Comparison of ENCODE assay signal across 8 mouse cellular contexts in the genomic region with DNA sequence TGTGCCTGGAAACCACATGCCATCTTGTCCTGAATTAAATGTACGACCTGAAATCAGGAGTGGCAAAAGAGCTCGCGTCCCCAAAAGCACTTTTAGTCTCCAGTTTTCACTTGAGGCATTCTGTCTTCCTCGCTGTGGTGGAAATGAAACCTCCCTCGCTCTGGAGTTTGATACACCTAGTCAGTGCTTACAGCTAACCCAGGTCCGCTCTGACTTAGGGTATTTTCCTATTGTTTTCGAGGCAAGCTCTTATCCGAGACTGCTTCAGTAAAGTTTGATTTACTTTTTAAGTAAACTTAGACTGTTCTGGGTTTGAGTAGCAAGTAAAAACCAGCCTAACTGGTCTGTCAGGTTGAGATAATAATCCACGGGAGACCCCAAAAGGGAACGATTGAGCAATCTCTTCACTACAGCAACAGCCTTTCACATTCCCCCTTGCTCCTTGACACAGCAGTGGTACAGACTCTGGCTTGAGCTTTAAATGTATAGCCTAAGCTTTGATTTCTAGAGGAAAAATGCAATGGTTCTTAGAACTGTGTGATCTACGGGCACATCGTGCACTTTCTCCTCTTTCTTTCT. TPM values are rescaled to one million over a fixed set of nuclear protein-coding genes. Genes with fewer than 3 reads are reported as not detected.
DNase-seq lines count a peak whose midpoint lies in the region; ATAC-seq and TF ChIP-seq lines count a peak whose summit lies in the region.

No protein-coding gene starts in this region.

- H3K36me3 ChIP-seq in embryonic facial prominence, embryonic 13.5 days = no peaks in the 10 kb centered on the region
- H3K36me3 ChIP-seq in intestine, postnatal 0 days (ENCODE audit: control insufficient read depth, insufficient read depth) = no peaks in the 10 kb centered on the region

- TF ChIP-seq CTCF in intestine, postnatal 0 days (IDR thresholded peaks at IDR 0.05; ENCODE audit: low read depth) = no peak

- H3K4me1 ChIP-seq in embryonic facial prominence, embryonic 13.5 days = peaks cover 10% of the 10 kb centered on the region
- no peaks in the 10 kb centered on the region for H3K4me1 ChIP-seq in intestine, postnatal 0 days (replicated peaks; ENCODE audit: control insufficient read depth, insufficient read depth, low read length)

- no peaks in the 10 kb centered on the region for H3K9me3 ChIP-seq in embryonic facial prominence, embryonic 13.5 days
- no peaks in the 10 kb centered on the region for H3K9me3 ChIP-seq in intestine, postnatal 0 days (ENCODE audit: control insufficient read depth)

- peak; percentile 34 for DNase-seq in embryo, embryonic 10 days (ENCODE audit: low spot score)
- no peak for DNase-seq in embryo, embryonic 11 days
- DNase-seq in A20 (ENCODE audit: low read depth, low spot score) = peak; percentile 77
- DNase-seq in urinary bladder, postnatal 25 days (ENCODE audit: low spot score) = peak; percentile 23
- no peak for DNase-seq in gastrocnemius, adult 8-10 months (ENCODE audit: low spot score in 2 of 2)

- ATAC-seq in embryonic facial prominence, embryonic 13.5 days (ENCODE audit: insufficient number of reproducible peaks, insufficient read depth, low FRiP score, low TSS enrichment, low read depth) = no peak
- ATAC-seq in intestine, postnatal 0 days = no peak
- ATAC-seq in megakaryocyte progenitor cell, adult 5-6 weeks (replicated peaks; ENCODE audit: poor library complexity) = peak; percentile 42; the same call in 1 of the 2 replicates

- peak overlapping the region; percentile 99 for H3K27ac ChIP-seq in embryonic facial prominence, embryonic 13.5 days
- peak overlapping the region; percentile 98 for H3K27ac ChIP-seq in intestine, postnatal 0 days (ENCODE audit: low read depth, low read length)

- peak overlapping the region; percentile 80 for H3K4me3 ChIP-seq in embryonic facial prominence, embryonic 13.5 days
- peak overlapping the region; percentile 86 for H3K4me3 ChIP-seq in intestine, postnatal 0 days (ENCODE audit: low read depth, low read length)

- WGBS in embryonic facial prominence, embryonic 13.5 days = 11% methylated on average over 12 of the region's 12 CpGs
- 8% methylated on average over 12 of the region's 12 CpGs for WGBS in intestine, postnatal 0 days

- H3K9ac ChIP-seq in embryonic facial prominence, embryonic 13.5 days = peak overlapping the region; percentile 96
- H3K9ac ChIP-seq in intestine, postnatal 0 days (ENCODE audit: low read depth, low read length) = peak overlapping the region; percentile 91

- peak overlapping the region; percentile 71 for H3K4me2 ChIP-seq in embryonic facial prominence, embryonic 13.5 days
- peak overlapping the region; percentile 77 for H3K4me2 ChIP-seq in intestine, postnatal 0 days (replicated peaks; ENCODE audit: low read depth)

- no peaks in the 10 kb centered on the region for H3K27me3 ChIP-seq in embryonic facial prominence, embryonic 13.5 days
- no peaks in the 10 kb centered on the region for H3K27me3 ChIP-seq in intestine, postnatal 0 days (replicated peaks; ENCODE audit: control insufficient read depth, insufficient read depth, low read length)

RNA-seq across cellular contexts. Expression of gene Vps36, which starts 0.9 kb away (rescaled TPM):
- 37.4 and 37.9 TPM in 2 replicates for polyA plus RNA-seq in embryonic facial prominence, embryonic 13.5 days (2015; fragmentation: Nextera tagmentation; extraction: Ambion mirVana)
- polyA plus RNA-seq in intestine, postnatal 0 days (2015; fragmentation: Nextera tagmentation; extraction: Ambion mirVana) = 21.7 and 24.0 TPM in 2 replicates
- 37.9 and 44.6 TPM in 2 replicates for total RNA-seq in megakaryocyte progenitor cell, adult 5-6 weeks (2015)
- total RNA-seq in megakaryocyte progenitor cell, adult 5-6 weeks (2017) = 43.3 and 45.3 TPM in 2 replicates
- 10 to 100 TPM; 28.2 to 32.1 (median 29.8) TPM for total RNA-seq in gastrocnemius, adult 8-10 months (2022)

RNA-seq across cellular contexts. Expression of gene Ckap2, which starts 7.9 kb away (rescaled TPM):
- 50.0 and 53.2 TPM in 2 replicates for polyA plus RNA-seq in embryonic facial prominence, embryonic 13.5 days (2015; fragmentation: Nextera tagmentation; extraction: Ambion mirVana)
- 12.0 and 12.9 TPM in 2 replicates for polyA plus RNA-seq in intestine, postnatal 0 days (2015; fragmentation: Nextera tagmentation; extraction: Ambion mirVana)
- total RNA-seq in megakaryocyte progenitor cell, adult 5-6 weeks (2015) = 44.7 and 46.0 TPM in 2 replicates
- total RNA-seq in megakaryocyte progenitor cell, adult 5-6 weeks (2017) = 33.6 and 36.4 TPM in 2 replicates
- under 1 TPM in 1 of 4 experiments, not detected in 3; 0.29 TPM for total RNA-seq in gastrocnemius, adult 8-10 months (2022)

RNA-seq across cellular contexts. Expression of gene Nek3, which starts 27.3 kb away (rescaled TPM):
- 4.1 and 5.6 TPM in 2 replicates for polyA plus RNA-seq in embryonic facial prominence, embryonic 13.5 days (2015; fragmentation: Nextera tagmentation; extraction: Ambion mirVana)
- polyA plus RNA-seq in intestine, postnatal 0 days (2015; fragmentation: Nextera tagmentation; extraction: Ambion mirVana) = 5.2 and 5.5 TPM in 2 replicates
- 2.3 and 3.7 TPM in 2 replicates for total RNA-seq in megakaryocyte progenitor cell, adult 5-6 weeks (2015)
- 2.8 and 5.0 TPM in 2 replicates for total RNA-seq in megakaryocyte progenitor cell, adult 5-6 weeks (2017)
- 1 to 10 TPM; 2.1 to 3.1 (median 2.6) TPM for total RNA-seq in gastrocnemius, adult 8-10 months (2022)

RNA-seq across cellular contexts. Expression of gene Thsd1, which starts 33.6 kb away (rescaled TPM):
- polyA plus RNA-seq in embryonic facial prominence, embryonic 13.5 days (2015; fragmentation: Nextera tagmentation; extraction: Ambion mirVana) = 9.8 and 10.2 TPM in 2 replicates
- 2.6 and 3.1 TPM in 2 replicates for polyA plus RNA-seq in intestine, postnatal 0 days (2015; fragmentation: Nextera tagmentation; extraction: Ambion mirVana)
- 1.8 and 2.2 TPM in 2 replicates for total RNA-seq in megakaryocyte progenitor cell, adult 5-6 weeks (2015)
- 0.92 and 1.9 TPM in 2 replicates for total RNA-seq in megakaryocyte progenitor cell, adult 5-6 weeks (2017)
- 1 to 10 TPM in 3 of 4 experiments, under 1 TPM in 1; 0.70 to 1.4 (median 1.2) TPM for total RNA-seq in gastrocnemius, adult 8-10 months (2022)

Comparison
In these comparisons a context has a peak if more than half of its experiments do, and no peak if none do; other contexts are left out.
1. DNase-seq: peak in embryo, embryonic 10 days (single experiment), A20 (single experiment) and urinary bladder, postnatal 25 days (single experiment); none in embryo, embryonic 11 days (single experiment) and gastrocnemius, adult 8-10 months (0 of 2).
2. RNA of gene Ckap2, which starts 7.9 kb away (total RNA-seq): 33.6 to 46.0 TPM in megakaryocyte progenitor cell, adult 5-6 weeks; 0.29 TPM in gastrocnemius, adult 8-10 months; every median in the first group is over 10 times any median in the second.